Mouse (Mus musculus): ENCODE results near the gene Ankrd53.
A peak's percentile ranks its signal among the peaks of the same experiment; 100 is the strongest.

The Ankrd53 gene

DNA sequence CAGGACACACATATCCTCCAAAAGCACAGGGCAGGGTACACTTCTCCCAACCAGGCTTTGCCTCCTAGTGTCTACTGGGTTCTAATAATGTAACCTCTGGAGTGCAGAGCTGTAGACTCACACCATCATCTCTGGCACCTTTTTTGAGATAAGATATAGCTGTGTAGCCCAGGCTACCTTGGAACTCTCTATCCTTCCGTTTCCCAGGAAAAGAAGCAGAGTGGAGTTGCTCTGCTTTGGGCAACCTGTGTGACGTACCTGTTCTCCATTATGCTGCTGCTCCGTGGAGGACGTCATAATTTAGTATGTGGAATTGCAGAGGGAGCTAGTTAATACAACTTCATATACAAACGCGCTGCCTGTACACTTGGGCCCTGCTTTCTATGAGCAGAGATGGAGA is at the start of gene Ankrd53:
Gene Ankrd53, plus strand, starts transcription at position 301 of the 400 bp plus-strand sequence.
- DNase-seq (ENCODE audit: low read depth, low spot score), result no peak

- peak; percentile 16 for DNase-seq (ENCODE audit: low read depth, low spot score)
Measured at GRCm38 (mm10) chr6:83713271-83714136, 48.9 kb upstream of the Ankrd53 start.

- peak; percentile 17 for DNase-seq (ENCODE audit: low read depth, low spot score)
Measured at GRCm38 (mm10) chr6:83714221-83715123, 48.0 kb upstream of the Ankrd53 start.

GRCm38 (mm10) chr6:83715461-83716196 is 46.8 kb upstream of the Ankrd53 start:
- DNase-seq (ENCODE audit: low read depth, low spot score), result peak; percentile 69

DNA sequence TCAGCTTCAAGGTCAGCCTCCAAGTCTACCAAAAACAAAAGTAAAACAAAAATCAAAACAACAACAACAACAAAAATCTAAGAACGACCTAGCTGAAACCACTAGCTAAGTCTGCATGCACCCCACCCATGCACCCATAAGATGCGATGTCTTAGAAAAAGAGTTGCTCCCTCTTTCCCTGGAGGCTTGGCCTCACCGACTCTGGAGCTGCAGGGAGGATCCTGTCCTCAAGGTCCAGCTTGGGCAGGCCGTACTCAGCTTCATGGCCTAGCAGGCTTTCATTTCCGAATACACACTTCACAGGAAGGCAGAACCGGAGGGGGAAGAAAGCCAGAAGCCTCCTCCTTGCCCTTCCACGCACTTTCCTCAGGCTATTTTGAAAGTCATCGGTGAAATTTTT is 45.4 kb upstream of the Ankrd53 start:
- DNase-seq (ENCODE audit: low read depth, low spot score), result peak; percentile 15

GRCm38 (mm10) chr6:83722526-83722925 is 39.9 kb upstream of the Ankrd53 start:
- DNase-seq (ENCODE audit: low read depth, low spot score), result no peak

DNA sequence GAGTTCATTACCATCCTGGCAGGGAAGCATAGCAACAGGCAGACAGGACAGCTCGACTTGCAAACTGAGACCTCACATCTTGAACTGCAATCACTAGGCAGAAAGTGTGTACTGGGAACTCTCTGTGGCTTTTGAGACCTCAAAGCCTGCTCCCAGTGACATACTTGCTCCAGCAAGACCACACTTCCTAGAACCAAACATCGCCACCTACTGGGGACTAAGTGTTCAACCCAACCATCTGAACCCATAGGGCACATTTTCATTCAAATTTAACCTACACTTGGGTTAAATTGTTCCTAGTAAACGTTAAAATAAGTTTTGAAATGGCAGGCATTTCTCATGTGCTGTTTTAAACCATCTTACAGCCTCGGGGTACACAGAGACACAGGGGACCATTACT is 35.3 kb upstream of the Ankrd53 start:
- peak; percentile 79 for DNase-seq (ENCODE audit: low read depth, low spot score)

- DNase-seq (ENCODE audit: low read depth, low spot score), result peak; percentile 69
Measured at GRCm38 (mm10) chr6:83728488-83728887, 34.0 kb upstream of the Ankrd53 start.

- no peak for DNase-seq (ENCODE audit: low read depth, low spot score)
Measured at GRCm38 (mm10) chr6:83729350-83729970, 33.0 kb upstream of the Ankrd53 start.

- peak; percentile 82 for DNase-seq (ENCODE audit: low read depth, low spot score)
Measured at GRCm38 (mm10) chr6:83731128-83731527, 31.3 kb upstream of the Ankrd53 start.

DNA sequence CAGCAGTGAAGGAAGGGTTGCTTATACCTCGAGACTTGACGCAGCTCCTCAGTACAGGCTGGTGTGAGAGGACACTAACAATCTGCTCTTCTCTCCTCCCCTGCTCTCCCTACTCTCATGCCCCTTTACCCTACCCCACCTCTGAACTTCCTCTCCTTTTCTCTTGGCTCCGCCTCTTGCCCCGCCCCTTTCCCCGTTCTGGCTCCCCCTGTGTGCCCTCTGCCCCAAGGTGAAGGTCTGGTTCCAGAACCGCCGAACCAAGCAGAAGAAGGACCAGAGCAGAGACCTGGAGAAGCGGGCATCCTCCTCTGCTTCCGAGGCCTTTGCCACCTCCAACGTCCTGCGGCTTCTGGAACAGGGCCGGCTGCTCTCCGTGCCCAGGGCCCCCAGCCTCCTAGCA is 25.1 kb upstream of the Ankrd53 start:
- DNase-seq (ENCODE audit: low read depth, low spot score), result peak; percentile 67

GRCm38 (mm10) chr6:83738596-83738995 is 23.8 kb upstream of the Ankrd53 start:
- DNase-seq (ENCODE audit: low read depth, low spot score), result no peak

DNA sequence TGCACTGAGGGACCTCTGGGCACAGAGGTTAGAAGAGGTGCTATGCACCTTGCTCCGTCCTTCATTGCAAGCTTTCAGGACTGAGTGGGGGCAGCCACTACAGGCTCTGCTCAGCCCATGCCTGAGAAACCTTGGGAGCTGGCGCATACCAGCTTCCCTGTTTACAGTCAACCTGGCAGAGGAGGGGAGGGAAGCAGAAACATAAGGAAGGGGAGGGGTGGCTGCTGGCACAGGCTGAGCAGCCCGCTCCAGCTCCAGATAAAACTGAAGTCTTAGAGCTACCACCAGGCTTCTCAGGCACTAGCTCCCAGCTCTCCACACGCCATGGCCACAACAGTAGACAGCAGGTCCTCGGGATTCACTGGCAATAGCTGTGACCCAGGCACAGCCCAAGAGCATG is 19.7 kb upstream of the Ankrd53 start, which contains the start of gene Atp6v1b1:
Gene Atp6v1b1, plus strand, starts transcription at position 230 of the 400 bp plus-strand sequence.
- no peak for DNase-seq (ENCODE audit: low read depth, low spot score)

- DNase-seq (ENCODE audit: low read depth, low spot score), result no peak
Measured at GRCm38 (mm10) chr6:83743212-83743611, 19.2 kb upstream of the Ankrd53 start.

DNA sequence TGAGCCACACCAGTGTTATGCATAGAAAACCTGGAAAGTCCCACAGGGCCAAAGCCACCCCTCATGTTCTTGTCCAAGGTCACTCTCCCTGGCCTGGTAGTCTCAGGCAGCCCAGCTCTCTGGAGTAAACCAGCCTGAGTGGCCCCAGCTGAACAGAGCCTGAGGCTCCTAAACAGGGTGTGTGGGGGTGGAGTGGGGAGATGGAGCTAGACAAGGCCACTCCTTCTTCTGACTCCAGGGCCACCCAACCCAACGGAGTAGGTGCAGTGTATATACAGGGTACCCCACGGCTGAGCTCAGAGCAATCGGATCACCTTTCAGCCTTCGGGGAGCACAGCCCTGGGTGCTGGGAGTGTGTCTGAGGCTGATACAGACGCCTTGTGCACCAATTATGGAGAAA is 18.3 kb upstream of the Ankrd53 start:
- no peak for DNase-seq (ENCODE audit: low read depth, low spot score)

- peak; percentile 43 for DNase-seq (ENCODE audit: low read depth, low spot score)
Measured at GRCm38 (mm10) chr6:83744557-83744956, 17.9 kb upstream of the Ankrd53 start.

- no peak for DNase-seq (ENCODE audit: low read depth, low spot score)
Measured at GRCm38 (mm10) chr6:83745466-83745865, 17.0 kb upstream of the Ankrd53 start.

- no peak for DNase-seq (ENCODE audit: low read depth, low spot score)
Measured at GRCm38 (mm10) chr6:83749286-83749685, 13.2 kb upstream of the Ankrd53 start.

- peak; percentile 64 for DNase-seq (ENCODE audit: low read depth, low spot score)
Measured at GRCm38 (mm10) chr6:83750171-83750684, 12.2 kb upstream of the Ankrd53 start.

- DNase-seq (ENCODE audit: low read depth, low spot score), result no peak
Measured at GRCm38 (mm10) chr6:83756051-83756450, 6.4 kb upstream of the Ankrd53 start.

- DNase-seq (ENCODE audit: low read depth, low spot score), result peak; percentile 88
Measured at GRCm38 (mm10) chr6:83762880-83763431, 512 bp downstream of the Ankrd53 start.
